Mouse (Mus musculus) heart, adult 2 months (tissue): ENCODE data around the gene Xpo6.

ENCODE experiments used
- CTCF ChIP-seq: fragments of 200-600 bp; IDR thresholded peaks from 2 replicates; pipeline ENCODE4 v1.8.1; 2022; ENCODE audit warnings: antibody characterized with exemption, mild to moderate bottlenecking, moderate library complexity
- POLR2A ChIP-seq: fragments of 200-500 bp; IDR thresholded peaks from 2 replicates; pipeline ENCODE4 v1.6.1; 2011; ENCODE audit warnings: mild to moderate bottlenecking, low read depth, low read length, control low read depth; ENCODE audit not compliant: insufficient read depth

DNA sequence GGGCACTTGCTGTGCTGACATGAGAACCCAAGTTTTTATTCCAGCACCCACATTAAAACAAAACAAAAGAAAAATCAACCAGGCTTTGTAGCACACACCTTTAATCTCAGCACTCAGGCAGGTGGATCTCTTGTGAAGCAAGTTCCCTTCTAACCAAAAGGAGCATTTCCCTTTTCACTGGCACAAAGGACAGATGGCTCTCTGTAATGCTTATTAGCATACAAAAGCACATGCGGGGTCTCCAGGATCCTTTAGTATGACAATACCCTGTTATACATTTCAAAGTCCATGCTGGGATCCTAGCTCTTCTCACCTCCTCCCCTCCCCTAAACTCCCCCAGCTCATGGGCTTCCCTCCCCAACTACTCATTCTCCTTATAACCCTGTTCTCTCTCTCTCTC lies 20.3 kb upstream of the Xpo6 start:
- TF ChIP-seq POLR2A (no peak), CTCF (no peak)
